Mouse (Mus musculus): ENCODE data around the gene Vamp1.

Vamp1 gene

DNA sequence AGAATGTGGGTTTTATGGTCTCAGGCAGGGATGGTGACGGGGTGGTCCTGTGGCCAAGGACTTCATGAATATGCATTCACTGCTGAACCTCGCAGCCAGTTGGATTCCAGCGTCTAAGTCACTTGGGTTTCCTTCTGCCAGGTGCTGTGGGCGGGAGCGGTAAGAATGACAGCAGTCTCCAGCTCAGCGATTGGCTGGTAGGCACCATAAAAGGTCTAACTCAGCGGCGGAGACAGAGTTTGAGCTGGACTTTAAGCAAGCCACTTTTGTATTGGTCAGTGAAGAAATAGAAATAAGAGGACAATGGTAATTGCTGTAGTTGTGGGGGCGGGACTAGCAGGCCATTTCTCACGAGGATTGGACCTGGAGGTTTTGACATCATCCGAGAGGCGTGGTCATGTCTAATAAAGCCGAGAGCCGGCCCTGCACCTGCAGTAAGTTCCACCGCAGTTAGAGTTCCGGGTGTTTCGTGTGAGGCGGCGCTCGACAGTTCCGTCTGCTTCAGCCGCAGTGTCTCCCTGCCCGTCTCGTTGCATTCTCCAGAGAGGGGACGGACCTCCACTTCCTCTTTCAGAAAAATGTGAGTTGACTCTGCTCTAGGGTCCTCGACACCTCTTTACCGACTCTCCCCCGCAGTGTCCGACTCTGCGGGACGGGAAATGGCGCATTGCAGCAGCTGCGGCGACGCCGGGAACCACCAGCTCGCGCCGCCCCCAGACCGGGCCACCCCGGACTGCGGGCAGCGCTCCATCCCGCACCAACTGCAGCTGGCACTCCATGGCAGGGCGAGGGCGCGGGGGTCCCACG, at the start of gene Vamp1:
Gene Vamp1 (plus strand): TSS at position 404 of the 807 bp plus-strand sequence.
- peak; percentile 86 for DNase-seq (ENCODE audit: low spot score)

DNA sequence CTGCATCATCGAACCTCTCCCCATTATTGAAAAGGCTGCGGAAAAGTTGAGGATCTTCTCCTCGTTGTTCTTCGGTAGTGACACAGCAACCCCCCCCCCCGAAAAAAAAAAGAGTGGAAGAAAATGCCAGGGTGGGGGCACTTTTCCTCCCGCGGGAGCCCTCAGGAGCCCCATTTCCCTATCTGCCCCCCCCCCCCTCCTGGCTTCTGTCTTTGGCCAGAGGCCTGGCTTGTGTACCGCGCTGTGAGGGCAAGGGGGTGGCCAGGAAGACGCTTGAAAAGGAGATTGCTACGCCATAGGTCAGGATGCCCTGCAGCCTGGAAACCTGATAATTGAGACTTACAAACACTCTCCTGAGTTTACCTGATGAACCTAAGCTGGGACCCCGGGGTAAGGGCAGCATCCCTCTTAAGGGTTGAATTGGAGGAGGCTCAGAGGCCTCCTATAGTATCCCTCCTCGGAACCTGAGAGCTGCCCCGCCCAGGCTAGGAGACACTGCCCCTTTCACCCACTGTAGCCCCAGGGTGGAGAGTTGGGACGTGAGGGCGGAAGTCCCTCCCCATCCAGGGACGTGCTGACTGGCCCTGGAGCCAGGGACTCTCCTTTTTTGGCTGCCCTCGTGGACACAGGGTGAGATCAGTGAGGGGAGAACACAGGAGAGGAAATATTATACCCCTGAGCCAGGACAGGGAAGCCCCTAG, 49.1 kb upstream of the Vamp1 start, which contains the start of gene Gapdh:
Gene Gapdh (minus strand): TSS at position 417 of the 701 bp plus-strand sequence.
- DNase-seq (ENCODE audit: low spot score), result no peak

DNA sequence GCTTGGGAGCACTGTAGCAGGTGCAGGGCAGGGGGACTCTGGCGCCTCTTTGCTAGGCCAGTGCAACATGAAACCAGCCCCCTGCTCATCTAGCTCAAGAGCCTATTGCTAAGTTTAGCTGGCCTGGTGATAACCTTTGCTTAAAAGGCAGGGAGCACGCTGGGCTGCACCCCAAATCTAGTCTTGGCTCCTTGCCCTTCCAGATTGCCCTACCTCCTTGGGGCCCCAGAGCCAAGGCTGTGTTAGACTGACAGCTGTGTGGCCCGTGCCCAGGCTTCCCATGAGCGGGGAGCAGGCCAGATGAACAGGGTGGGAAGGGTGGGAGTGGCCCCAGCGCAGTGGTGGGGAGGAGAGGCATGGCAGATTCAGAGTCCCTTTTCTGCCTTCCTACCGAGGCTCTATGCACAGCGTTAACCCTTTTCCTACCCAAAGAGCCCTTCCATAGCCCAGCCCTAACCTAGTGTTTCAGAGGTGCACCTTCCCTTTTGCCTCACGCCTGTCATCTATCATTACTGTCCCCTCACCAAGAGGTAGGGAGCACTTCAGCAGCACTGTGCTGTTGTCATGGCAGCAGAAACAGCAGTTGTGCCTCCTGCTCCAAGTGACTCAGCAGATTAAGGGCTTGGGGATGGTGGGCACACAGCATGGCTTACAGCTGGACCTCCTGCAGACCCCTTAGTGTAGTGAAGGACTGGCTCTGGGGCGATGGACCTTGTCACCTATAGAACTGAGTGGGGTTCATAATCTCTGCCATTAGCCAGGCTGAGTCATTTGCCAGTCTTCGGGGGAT, 48.3 kb upstream of the Vamp1 start:
- DNase-seq (ENCODE audit: low spot score), result no peak

DNA sequence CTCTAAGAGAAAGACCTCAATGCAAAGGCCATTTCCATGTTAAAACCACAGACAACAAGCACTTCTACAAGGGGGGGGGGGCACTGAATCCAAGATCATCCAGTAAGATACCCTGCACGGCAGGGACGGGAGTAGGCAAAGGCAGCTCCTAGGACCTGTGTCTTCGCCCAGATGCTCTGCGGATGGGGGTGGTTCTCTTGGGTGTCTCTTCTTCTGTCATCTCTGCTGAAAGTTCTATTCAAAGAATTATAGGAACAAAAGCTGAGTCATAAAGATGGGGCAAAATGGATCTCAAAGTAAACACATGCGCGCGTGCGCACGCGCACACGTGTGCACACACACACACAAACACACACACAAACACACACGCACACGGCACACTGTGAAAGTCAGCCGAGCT, 47.3 kb upstream of the Vamp1 start:
- DNase-seq (ENCODE audit: low spot score), result no peak

DNA sequence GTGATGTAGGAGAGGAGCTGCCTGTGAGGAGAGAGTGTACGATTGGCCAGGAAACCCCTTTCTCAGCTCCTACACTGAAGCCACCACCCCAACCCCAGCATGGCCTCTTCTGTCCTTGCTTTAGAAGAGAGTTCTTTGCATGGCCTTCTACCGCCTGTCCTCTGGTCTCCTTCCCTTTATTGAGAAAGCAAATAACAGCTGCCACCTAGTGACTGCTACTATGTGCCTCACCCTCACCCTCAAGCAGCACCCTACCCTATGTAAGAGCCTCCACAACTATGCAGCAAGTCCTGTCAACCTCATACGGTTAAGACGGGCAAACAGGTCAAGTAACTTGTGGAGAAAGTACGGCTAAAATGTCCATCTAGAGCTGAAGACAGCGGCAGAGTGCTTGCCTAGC, 45.2 kb upstream of the Vamp1 start:
- no peak for DNase-seq (ENCODE audit: low spot score)

DNA sequence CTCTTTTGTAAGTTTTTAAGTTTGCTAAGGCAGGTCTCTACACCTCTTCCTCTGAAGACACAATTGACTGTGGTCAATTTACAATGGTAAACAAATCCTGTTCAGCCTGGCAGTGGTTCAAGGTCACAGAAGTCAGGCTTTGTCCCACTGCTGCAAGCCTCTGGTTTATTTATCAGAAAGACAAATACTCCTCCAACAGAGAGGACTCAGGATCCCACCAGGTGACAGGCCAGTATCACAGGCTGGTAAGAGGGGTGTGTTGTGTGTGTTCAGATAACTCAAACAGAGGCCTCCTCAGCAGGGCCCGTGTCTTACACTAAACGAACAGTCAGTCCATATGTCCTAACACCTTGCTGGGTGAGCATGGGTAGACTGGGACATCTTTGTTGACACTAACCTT, 42.9 kb upstream of the Vamp1 start:
- DNase-seq (ENCODE audit: low spot score), result no peak

DNA sequence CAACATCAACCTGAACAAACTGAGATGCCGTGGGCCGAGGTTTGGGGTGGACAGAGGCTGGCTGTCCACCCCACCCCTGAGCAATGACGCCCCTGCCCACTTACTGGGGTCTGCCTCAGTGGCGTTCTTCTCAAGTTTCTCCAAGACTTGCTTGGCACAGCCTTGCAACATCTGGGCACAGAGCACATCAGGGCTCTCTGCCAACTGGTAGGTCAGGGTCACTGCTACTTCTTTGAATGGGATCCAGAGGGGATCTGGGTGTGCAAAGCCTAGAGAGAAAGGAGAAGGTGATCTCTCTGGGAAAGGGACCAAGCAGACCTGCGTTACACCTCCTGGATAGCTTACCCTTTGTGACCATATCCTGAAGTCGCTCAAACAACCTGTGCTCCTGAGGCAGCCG, 42.1 kb upstream of the Vamp1 start:
- no peak for DNase-seq (ENCODE audit: low spot score)

DNA sequence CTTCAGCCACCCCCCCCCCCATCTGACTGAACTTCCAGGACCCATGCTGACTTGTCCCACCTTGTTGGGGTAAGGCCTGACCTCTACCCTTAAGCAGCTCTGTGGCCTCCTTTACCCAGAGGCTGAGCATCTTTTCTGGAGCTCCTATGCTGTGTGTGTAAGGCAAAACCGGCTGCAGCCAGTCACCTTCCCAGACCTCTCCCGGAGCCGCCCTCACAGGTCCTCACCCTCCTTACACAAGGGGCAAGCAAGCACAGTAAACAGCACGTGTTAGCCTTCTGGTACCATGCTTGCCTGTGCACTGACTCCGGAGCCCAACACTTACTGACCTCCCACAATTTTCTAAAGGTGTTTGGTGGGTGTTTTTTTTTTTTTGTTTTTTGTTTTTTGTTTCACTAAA, 39.9 kb upstream of the Vamp1 start:
- no peak for DNase-seq (ENCODE audit: low spot score)

DNA sequence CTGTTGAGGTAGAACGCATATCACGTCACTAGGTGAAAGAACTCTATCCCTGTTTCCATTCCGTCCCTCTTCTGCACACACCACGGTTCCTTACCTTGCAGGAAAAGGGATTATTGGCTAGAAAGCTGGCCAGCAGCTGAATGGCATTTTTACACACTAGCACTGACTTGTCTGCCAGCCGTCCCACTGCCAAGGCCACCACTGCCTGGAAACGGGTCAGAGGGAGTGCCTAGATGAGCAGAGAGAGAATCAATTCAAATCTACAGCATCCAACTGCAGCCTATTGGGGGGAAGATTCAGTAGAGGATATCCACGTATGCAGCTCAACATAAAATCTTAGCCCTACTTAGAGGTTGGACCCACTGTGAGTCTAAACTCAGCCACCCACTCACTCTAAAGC, 35.8 kb upstream of the Vamp1 start:
- DNase-seq (ENCODE audit: low spot score), result no peak

DNA sequence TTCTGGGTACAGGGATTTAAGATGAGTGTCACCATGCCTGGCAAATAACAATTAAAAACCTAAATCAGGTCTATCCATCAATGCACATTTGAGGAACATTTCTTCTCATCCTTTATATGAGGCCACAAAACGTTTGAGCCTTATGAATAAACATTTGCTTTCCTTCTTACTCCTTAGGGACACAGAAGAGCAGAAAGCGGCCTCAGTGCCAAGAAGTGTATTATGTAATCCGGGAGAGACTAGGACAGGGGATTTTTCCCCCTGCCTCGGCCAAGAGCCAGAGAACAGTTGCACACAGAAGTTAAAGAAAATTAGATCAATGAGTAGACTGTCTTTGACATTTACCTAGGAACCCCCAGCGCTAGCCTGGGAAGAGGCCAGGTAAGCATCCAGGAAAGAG, 33.2 kb upstream of the Vamp1 start:
- DNase-seq (ENCODE audit: low spot score), result no peak

DNA sequence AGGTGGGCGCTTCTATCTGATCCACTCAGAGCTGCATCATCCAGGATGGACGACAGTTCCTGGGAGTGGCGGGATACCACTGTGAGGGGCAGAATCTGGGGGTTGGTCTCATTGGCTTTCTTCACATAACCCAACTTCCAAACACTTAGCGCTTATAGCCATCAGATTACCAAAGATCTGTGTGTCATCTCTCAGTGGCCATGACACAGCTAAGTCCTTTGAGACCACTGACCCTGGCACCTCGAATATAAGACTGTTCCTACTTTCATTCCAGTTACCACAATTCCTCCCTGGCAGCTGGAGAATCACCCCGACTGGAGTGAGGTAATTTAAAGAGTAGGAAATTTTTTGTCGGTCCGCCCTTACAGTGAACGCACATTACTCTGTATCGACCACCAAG, 29.1 kb upstream of the Vamp1 start:
- DNase-seq (ENCODE audit: low spot score), result no peak

DNA sequence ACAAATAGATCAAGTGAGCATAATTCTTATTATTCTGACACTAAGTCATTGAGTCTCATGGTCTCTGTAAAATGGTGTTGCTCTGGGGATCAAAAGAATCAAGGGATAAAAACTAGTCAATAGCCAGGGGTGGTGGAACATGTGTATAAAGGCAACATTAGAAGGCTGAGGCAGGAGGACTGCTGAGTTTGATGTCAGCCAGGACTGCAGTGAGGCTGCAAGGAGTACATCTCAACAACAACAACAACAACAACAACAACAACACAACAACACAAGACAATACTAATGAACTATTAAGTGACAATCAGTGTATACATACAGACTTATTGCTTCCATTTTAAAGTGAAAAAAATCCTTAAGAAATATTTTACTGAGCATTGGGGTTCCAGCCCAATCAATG, 24.5 kb upstream of the Vamp1 start:
- DNase-seq (ENCODE audit: low spot score), result no peak

DNA sequence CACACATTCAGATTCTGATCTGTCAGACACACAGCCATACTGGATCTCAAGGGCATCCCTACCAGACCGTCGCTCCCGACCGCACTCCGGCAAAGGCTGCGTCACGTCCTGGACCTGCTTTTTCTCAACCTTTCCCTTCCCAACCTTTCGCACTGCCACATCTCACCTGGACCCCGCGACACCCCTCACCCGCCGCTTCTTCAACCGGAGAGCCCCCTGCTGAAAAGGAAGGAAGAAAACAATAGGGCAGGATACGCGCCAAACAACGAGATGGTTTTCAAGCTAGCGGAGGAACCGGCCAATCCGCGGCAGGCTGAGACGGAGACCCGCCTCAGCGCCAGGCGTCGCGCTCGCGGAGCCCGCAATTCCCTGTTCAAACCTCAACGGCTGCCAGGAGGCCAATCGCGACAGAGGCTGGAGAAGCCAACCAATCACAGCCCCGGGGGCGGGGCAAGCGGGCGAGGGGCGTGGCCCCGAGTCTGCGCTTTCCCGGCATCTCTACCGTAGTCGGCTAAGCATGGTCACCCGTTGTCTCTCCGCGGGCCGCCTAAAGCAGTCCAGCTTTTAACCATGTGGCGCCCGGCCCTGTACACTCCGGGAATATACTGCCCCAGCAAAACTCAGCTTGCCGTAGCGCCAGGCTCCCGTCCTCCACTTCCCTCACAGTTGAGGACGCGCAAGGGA, 23.9 kb upstream of the Vamp1 start, which contains the start of the genes Ncapd2 and Mrpl51:
Gene Ncapd2 (minus strand): TSS at position 370 of the 684 bp plus-strand sequence.
Gene Mrpl51 (plus strand): TSS at position 470 of the 684 bp plus-strand sequence.
- DNase-seq (ENCODE audit: low spot score), result peak; percentile 99

DNA sequence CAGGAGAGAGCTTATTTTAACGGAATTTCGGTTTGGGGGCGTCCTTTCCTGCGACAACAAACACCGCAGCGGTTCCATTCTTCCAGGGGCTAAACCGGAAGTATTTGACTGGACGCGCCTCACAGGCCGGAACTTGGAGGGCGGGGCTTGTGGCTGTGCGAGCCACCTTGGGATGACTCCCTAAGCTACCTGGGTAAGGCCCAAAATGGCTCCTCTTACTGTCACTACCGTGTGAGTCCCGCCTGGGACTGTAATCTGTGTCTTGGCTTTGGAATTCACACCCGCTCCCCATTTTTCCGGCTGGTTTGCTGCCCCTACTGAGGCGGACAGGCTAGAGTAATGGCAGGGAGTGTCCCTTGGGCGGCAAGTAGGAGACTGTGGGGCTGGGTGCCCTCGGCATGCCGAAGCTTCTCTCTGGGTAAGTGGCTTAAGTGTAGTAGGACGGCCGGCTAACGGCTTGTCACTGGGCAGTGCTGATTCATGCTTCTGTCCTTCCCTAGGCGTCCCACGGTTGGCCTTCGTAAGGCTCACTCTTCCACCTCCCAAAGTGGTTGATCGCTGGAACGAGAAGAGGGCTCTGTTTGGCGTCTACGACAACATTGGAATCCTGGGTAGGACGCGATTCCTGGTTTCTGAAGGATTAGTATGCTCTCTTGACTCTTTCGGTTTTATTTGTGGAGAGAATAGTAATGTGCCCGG, 23.2 kb upstream of the Vamp1 start:
- DNase-seq (ENCODE audit: low spot score), result peak; percentile 82

DNA sequence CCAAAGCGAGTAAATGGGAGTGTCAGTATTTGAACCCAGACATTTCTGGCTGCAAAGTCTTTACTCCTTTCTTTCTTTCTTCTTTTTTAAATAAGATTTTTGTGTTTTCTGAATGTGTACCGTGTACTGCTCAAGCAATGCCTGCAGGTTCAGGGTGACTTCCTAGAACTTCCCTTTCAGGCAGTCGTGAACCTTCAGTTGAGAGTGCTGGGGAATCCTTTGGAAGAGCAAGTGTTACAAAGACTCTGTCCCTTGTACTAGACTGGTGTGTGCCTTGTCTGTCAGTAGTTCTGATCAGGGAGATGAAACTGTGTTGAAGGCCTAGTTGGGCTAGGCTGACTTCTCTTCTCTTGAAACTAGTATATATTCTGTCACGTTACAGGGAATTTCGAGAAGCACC, 22.5 kb upstream of the Vamp1 start:
- no peak for DNase-seq (ENCODE audit: low spot score)

DNA sequence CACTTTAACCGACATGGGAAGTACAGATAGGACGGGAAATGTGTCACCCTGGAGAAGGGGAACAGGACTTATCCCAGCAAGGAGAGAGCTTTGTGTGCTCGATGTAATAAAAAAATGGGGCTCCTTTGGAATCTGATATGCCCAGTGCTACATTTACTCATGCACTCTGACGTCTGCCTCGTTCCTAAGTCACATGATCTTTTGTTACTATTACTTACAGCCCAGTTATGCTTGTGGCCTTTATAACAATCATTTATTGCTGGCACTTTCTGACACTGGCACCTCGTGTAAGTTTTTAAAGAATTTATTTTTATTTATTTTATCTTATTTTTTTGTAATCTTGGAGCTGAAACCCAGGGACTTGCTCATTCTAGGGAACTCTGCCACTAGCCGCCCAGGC, 22.0 kb upstream of the Vamp1 start:
- no peak for DNase-seq (ENCODE audit: low spot score)

DNA sequence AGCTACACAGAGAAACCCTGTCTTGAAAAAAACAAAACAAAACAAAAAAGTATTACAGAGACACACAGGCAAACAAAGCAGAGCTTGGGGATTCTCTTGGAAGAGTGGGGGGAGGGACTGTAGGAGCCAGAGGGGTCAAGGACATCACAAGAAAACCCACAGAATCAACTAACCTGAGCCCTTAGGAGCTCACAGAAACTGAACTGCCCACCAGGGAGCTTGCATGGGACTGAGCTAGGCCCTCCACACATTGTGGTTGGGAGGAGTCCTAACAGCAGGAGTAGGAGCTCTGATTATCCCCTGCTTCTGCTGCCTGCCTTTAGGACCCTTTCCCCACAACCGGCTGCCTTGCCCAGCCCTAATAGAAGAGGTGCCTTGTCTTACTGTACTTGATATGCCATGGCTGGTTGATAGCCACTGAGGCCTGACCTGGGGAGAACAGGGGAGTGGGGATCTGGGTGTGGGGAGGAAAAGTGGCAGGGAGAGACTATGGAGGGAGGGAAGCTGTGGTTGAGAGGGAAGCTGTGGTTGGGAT, 19.7 kb upstream of the Vamp1 start:
- DNase-seq (ENCODE audit: low spot score), result no peak

DNA sequence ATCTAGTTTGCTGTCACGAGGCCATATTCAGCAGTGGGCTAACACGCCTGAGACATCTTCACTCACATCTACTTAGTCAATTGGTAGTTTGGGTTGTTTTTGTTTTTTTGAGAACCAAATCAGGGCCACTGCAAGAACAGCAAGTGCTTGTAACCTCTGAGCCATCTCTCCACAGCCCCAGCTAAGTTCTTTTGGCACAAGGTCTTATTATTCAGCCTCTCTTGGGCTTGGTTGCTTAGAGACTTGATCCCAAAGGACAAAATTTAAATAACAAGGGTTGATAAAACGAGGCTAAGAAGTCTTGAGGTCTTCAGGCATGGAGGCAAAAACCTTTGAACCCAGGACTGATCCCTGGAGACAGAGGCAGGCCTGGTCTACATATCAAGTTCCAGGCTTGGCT, 19.1 kb upstream of the Vamp1 start:
- no peak for DNase-seq (ENCODE audit: low spot score)

DNA sequence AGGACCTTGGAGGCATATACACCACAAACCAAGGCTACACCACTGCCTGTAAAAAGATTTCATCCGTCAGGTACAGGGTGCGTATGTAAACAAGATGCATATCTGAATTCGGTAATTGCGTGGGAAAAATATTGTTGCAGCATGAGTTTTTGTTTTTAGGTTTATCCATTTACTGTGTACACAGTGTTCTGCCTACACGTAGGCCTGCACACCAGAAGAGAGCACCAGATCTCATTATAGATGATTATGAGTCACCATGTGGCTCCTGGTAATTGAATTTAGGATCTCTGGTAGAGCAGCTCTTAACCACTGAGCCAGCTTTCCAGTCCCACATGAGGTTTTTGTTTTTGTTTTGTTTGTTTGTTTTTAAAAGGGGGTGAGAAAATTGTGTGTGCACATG, 18.2 kb upstream of the Vamp1 start:
- DNase-seq (ENCODE audit: low spot score), result no peak

DNA sequence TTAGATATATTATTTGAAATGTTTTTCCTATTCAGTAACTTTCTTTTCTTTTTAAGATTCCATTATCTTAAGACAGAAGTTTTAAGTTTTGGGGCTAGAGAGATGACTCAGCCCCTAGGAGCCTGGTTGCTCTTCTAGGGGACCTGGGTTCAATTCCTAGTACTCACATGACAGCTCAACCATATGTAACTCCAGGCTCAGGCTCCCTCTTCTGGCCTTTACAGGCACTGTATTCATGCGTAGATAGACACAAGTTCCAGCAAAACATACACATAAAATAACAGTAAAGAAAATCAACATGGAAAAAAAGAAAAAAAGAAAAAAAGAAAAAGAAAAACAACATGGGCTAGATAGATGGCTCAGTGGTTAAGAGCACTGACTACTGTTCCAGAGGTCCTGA, 4.9 kb upstream of the Vamp1 start:
- no peak for DNase-seq (ENCODE audit: low spot score)

DNA sequence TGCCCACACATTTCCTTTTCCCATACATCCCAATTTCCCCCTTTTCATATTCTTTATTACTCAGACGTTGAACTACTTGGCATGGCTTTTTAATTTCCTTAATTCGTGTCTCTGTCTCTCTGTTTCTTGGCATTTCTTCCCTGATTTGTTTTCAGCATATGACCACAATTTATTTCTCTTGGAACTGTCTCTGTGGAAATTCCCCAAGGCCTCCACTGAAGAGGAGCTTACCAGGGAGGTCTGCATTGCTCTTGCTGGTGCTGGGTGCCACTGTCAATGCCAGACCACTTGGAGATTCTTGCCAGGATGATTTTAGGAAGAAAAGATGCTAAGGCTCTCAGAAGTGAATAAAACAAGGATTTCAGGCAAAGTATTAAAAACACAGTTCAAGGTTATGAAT, 2.7 kb upstream of the Vamp1 start:
- DNase-seq (ENCODE audit: low spot score), result no peak
